Mouse (Mus musculus) liver, adult 2 months (tissue): ENCODE results near the gene Pawr.

Experiments used
- CTCF ChIP-seq: fragments of 200-500 bp; IDR thresholded peaks from 2 replicates; pipeline ENCODE4 v1.5.1; 2011; ENCODE audit warnings: low read depth, low read length, control low read depth
- POLR2A ChIP-seq: fragments of 200-500 bp; IDR thresholded peaks from 2 replicates; pipeline ENCODE4 v1.6.1; 2011; ENCODE audit warnings: low read length, control low read depth; ENCODE audit not compliant: insufficient read depth; ENCODE audit errors: extremely low read depth

- TF ChIP-seq CTCF (no peak), POLR2A (no peak)
Measured at GRCm38 (mm10) chr10:108414936-108415635, 83.2 kb downstream of the Pawr start.
